Mouse (Mus musculus): Measurements from ENCODE around the gene Klk9.

Klk9 gene

DNA sequence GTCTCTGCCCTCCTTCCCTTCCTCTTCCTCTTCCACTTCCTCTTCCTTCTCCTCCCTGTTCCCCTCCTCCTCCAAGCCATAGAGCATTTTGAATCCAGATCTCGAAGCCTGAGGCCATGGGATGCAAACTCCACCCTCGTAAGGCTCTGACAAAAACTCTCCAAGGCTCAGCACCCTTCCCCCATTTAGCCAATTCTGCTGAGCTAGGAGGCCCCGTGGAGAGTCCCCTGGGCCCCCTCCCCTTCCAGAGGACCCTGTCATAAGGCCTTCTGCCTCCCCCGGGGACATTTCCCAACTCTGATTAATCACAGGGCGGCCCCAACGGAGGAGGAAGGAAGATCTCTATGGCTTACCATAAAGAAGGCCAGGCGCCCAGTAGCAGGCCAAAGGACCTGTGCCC lies at the start of gene Klk9:
Klk9 (plus strand) TSS at position 301 of the 400 bp plus-strand sequence.
- DNase-seq (ENCODE audit: extremely low read depth, insufficient read length, low spot score), result no peak

- no peak for DNase-seq (ENCODE audit: extremely low read depth, insufficient read length, low spot score)
Observed at GRCm38 (mm10) chr7:43747788-43748187, 43.9 kb upstream of the Klk9 start.

DNA sequence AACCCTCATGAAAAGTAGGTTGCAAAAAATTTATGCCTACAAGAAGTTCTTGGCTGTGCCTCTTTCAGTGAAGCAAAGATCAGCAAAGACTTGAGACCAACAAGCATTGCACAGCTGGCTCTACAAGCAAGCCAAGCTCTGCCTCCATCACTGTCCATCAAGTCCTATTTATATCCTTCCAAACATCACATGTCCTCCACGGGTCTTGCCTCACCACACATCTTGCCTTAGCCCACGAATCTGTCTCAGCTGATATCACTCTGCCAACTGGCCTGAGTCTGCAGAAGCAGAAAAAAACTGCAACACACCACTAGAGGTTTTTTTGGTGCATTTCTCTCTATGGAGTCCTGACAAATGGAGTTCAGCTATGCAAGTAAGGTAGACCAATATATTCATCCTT lies 38.9 kb upstream of the Klk9 start:
- DNase-seq (ENCODE audit: extremely low read depth, insufficient read length, low spot score), result no peak

- no peak for DNase-seq (ENCODE audit: extremely low read depth, insufficient read length, low spot score)
Observed at GRCm38 (mm10) chr7:43766484-43766883, 25.2 kb upstream of the Klk9 start.

DNA sequence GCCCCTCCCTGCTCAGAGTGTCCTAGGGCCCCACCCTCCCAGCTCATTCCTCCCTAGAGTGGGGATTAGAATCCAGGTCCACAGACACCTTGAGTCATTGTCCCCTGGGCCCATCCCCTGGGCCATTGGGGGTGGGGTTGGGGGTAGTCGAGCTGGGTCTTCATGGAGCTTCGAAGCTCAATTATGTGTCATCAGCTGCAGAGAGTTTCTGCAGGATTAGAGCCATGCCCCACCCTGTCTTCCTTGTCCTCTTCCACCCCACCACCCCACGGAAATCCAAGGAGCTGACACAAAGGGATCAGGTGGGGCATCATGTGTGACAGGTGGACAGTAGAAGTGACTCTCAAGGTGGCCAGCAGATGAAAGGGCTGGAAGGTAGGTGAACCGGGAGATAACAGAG lies 23.1 kb upstream of the Klk9 start, which contains the start of gene Klk12:
Klk12 (plus strand) TSS at position 301 of the 400 bp plus-strand sequence.
- DNase-seq (ENCODE audit: extremely low read depth, insufficient read length, low spot score), result no peak

DNA sequence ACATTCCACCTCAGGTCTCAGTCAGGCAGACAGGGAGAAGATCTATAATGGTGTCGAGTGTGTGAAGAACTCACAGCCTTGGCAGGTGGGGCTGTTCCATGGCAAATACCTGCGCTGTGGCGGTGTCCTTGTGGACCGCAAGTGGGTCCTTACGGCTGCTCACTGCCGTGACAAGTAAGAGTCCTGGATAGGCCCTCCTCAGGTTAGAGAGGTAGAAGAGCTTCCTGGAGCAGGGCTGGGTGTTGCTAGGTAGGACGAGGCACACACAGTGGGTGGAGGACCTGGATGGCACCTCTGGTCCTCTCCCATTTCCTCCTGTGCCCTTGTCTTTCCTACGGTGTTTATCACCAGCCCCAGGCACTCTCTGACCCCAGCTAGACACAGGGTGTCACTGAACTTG lies 22.1 kb upstream of the Klk9 start:
- DNase-seq (ENCODE audit: extremely low read depth, insufficient read length, low spot score), result no peak

DNA sequence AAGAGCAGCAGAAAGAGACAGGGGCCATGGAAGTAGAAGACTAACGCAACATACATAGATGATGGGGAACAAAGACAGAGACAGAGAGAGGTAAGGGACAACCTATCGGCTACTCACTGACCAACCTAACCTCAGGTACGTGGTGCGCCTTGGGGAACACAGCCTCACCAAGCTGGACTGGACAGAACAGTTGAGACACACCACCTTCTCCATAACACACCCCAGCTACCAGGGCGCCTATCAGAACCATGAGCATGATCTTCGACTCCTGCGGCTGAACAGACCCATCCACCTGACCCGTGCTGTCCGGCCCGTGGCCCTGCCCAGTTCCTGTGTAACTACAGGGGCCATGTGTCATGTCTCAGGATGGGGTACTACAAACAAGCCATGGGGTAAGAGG lies 21.0 kb upstream of the Klk9 start:
- no peak for DNase-seq (ENCODE audit: extremely low read depth, insufficient read length, low spot score)

- DNase-seq (ENCODE audit: extremely low read depth, insufficient read length, low spot score), result no peak
Observed at GRCm38 (mm10) chr7:43771916-43772315, 19.8 kb upstream of the Klk9 start.

- peak; percentile 40 for DNase-seq (ENCODE audit: extremely low read depth, insufficient read length, low spot score)
Observed at GRCm38 (mm10) chr7:43772901-43773300, 18.8 kb upstream of the Klk9 start.

DNA sequence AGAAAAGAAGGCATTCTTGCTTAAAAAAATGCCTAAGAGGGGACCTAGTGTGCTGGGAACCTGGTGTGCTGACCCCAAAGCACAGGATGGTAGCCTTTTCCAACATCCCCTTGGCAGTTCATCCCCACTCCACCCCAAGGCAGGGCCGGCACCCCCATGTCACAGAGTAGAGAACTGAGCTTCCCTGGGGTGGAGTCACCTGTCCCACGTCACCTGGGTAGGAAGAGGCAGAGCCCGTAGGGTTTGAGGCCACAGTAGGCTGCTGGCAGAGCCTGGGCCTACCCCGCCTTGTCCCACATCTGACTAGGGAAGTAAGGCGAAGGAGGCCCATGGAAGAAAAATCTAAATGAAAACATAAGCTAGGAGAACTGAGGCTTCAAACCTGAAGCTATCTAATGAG lies 17.3 kb upstream of the Klk9 start, which contains the start of gene Klk11:
Klk11 (plus strand) TSS at position 241 of the 400 bp plus-strand sequence.
- DNase-seq (ENCODE audit: extremely low read depth, insufficient read length, low spot score), result peak; percentile 48

DNA sequence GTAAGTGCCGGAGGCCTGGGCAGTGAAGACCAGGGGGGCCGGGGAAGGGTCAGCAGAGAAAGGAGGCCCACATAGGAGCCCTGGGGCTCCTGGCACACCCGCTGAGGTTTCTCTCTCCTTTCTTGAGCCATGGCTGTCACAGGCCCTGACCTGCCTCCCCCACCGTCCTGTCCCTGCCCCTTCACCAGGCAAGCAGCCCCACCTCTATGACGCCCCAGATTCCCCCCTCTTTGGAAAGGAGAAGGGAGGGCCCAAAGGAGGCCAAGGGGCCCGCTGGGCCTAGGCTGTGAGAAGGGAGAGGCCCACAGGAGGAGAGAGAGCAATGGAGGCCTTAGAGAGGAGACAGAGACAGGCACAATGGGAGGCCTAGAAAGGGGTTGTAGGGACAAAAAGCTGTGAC lies 16.9 kb upstream of the Klk9 start:
- peak; percentile 49 for DNase-seq (ENCODE audit: extremely low read depth, insufficient read length, low spot score)

- peak; percentile 39 for DNase-seq (ENCODE audit: extremely low read depth, insufficient read length, low spot score)
Observed at GRCm38 (mm10) chr7:43775311-43776057, 16.2 kb upstream of the Klk9 start.

- DNase-seq (ENCODE audit: extremely low read depth, insufficient read length, low spot score), result no peak
Observed at GRCm38 (mm10) chr7:43776506-43776905, 15.2 kb upstream of the Klk9 start.

DNA sequence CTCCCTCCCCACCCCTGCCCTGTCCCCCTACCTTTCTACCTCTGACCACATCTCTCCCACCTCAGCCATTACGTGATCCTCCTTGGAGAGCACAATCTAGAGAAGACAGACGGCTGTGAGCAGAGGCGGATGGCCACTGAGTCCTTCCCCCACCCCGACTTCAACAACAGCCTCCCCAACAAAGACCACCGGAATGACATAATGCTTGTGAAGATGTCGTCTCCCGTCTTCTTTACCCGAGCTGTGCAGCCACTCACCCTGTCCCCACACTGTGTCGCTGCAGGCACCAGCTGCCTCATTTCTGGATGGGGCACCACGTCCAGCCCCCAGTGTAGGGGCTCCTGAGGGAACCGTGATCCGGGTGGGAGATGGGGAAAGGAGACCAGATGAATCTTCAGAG lies 14.3 kb upstream of the Klk9 start:
- DNase-seq (ENCODE audit: extremely low read depth, insufficient read length, low spot score), result no peak

DNA sequence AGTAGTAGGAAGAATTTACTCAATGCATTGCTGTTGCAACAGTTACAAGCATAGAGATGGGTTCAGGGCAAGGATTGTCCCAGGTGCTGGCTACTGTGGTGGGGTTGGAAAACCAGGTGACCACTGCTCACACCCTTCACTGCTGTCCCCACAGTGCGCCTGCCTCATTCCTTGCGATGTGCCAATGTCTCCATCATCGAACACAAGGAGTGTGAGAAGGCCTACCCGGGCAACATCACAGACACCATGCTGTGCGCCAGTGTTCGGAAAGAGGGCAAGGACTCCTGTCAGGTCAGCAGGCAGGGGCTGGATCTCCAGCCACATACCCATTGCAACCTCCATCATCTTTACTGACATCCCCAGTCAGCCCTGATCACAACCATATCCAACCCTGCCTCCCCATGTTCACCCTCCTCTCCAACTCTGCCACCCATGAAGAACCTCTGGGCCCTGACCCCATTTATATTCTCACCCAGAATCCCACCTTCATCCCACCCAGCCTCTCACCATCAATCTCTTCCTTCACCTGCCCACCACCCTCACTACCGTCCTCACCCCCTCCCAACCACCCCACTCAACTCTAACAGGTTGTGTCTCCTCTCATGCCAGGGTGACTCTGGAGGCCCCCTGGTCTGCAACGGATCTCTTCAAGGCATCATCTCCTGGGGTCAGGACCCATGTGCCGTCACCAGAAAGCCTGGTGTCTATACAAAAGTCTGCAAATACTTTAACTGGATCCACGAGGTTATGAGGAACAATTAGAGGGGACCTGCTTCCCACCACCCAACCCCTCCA lies 13.3 kb upstream of the Klk9 start:
- DNase-seq (ENCODE audit: extremely low read depth, insufficient read length, low spot score), result no peak

GRCm38 (mm10) chr7:43780241-43780640 lies 11.4 kb upstream of the Klk9 start:
- DNase-seq (ENCODE audit: extremely low read depth, insufficient read length, low spot score), result no peak

GRCm38 (mm10) chr7:43780746-43781145 lies 10.9 kb upstream of the Klk9 start, which contains the start of gene Klk10:
TSS of gene Klk10 (plus strand) at chr7:43781035.
- no peak for DNase-seq (ENCODE audit: extremely low read depth, insufficient read length, low spot score)

DNA sequence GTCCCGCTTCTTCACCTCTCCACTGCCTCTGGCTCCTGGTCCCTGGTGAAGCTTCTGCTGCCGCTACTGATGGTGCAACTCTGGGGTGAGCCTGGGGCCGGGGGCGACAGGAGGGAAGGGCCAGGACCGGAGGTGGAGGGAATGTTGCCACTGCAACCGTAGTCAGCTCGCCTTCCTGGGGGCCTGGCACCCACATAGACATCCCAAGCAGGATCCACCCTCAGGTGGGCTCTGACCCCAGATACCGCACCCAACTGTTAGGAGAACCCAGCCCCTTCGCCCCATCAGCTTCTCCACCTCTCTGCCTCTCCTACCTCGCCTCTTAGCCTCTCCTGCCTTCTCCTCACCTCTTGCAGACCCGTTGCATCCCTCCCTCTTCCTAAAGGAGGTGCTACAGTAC lies 10.2 kb upstream of the Klk9 start:
- DNase-seq (ENCODE audit: extremely low read depth, insufficient read length, low spot score), result no peak

GRCm38 (mm10) chr7:43782275-43783265 lies 9.1 kb upstream of the Klk9 start:
- peak; percentile 49 for DNase-seq (ENCODE audit: extremely low read depth, insufficient read length, low spot score)

DNA sequence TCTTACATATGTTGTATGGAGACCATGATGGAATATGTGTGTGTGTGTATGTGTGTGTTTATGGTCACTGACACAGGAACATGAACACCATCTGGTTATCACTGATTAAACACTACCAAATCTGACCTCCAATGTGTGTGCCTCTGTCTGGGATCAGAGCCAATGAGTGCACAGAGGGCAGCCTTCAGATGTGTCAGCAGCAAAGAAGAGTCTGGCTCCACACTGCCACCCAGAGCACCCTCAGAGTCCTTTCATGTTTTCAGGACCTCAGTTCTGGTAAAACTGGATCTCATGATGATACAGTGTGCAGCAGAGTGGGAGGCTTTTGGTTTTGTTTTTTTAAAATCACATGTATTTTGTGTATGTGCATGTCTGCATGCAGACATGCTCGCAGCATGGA lies 6.4 kb upstream of the Klk9 start:
- no peak for DNase-seq (ENCODE audit: extremely low read depth, insufficient read length, low spot score)

- DNase-seq (ENCODE audit: extremely low read depth, insufficient read length, low spot score), result peak; percentile 30
Observed at GRCm38 (mm10) chr7:43788096-43788495, 3.6 kb upstream of the Klk9 start.
